Mouse (Mus musculus): ENCODE measurements around the gene Lrrc30.

Lrrc30 gene

GRCm38 (mm10) chr17:67582681-67583356 is 49.7 kb downstream of the Lrrc30 start:
- no peak for DNase-seq (ENCODE audit: low spot score)

GRCm38 (mm10) chr17:67581839-67582238 is 50.7 kb downstream of the Lrrc30 start:
- DNase-seq (ENCODE audit: low spot score): no peak
